Mouse (Mus musculus): ENCODE measurements at regions not wholly inside any gene's neighbourhood (a gene's known extent, or its start where the extent isn't known, plus 50 kb on each side); places are given as distances from the start of the nearest gene placed in this dataset.

DNA sequence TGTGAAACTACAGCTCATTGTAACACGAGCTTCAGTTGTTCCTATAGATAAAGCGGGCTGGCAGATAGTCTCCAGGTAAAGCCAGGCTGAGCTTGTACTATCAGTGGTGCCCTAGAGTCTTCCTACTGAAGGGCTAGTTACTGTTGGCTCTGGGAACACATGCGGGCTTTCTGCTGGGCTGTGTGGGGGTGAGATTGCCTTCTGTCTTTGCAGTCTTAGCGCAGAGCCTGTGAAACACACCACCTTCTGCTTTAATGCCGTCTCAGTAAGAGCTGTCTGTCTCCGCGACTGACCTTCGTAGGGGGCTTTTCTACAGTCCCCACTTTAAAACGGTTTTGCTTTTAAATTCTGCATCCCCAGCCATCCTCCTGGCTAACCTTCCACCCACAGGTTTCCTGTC is 76.7 kb downstream of the Trim29 start:
- Histone ChIP-seq H3K27me3 (ENCODE audit: insufficient read depth, low read length) (peaks cover 60% of the 10 kb centered on the region), H3K9me3 (ENCODE audit: low read length) (no peaks in the 10 kb centered on the region), H3K4me1 (replicated peaks; ENCODE audit: low read depth, low read length) (peaks cover 24% of the 10 kb centered on the region), H3K4me3 (replicated peaks; ENCODE audit: low read length) (no peak overlapping the region), H3K36me3 (ENCODE audit: insufficient read depth, low read length) (no peaks in the 10 kb centered on the region)
- TF ChIP-seq POU5F1 (IDR thresholded peaks at IDR 0.05; ENCODE audit: borderline replicate concordance, low read length) = no peak
- no peak for TF ChIP-seq CTCF (conservative IDR thresholded peaks at IDR 0.05; ENCODE audit: low read length)
- TF ChIP-seq NANOG (IDR thresholded peaks at IDR 0.05; ENCODE audit: borderline replicate concordance, low read length) = no peak

DNA sequence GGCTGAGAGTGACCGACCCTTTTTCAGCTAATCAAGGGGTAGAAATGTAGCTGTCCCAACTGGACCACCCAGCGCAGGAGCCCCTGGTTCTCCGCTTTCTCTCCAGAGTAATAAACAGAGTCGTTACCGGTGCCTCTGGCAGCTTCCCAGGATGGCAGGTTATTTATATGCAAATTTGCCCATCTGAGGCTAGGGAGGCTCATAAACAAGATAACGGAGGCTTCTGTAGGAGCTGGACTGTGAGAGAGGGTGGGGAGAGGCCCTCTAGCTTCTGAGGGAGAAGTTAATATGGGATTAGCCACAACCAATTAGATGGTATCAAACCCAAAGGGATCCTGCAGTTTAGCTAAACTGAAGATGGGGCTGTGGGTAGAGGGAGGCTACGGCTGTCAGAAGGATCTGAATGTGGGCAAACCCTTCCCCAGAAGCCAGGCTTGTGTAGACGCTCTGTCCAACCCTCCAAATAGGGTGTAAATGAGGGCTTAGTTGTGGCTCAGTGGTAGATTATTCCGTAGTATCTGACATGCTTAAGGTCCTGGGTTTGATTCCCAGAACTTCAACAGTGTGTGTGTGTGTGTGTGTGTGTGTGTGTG is 78.9 kb downstream of the Trim29 start:
- TF ChIP-seq NANOG (IDR thresholded peaks at IDR 0.05; ENCODE audit: borderline replicate concordance, low read length) = no peak
- TF ChIP-seq CTCF (conservative IDR thresholded peaks at IDR 0.05; ENCODE audit: low read length) = no peak
- TF ChIP-seq POU5F1 (IDR thresholded peaks at IDR 0.05; ENCODE audit: borderline replicate concordance, low read length) = peak; percentile 17; the same call in 1 of the 2 replicates
- peaks cover 9% of the 10 kb centered on the region; the same call in 1 of the 2 replicates for H3K9me3 ChIP-seq (ENCODE audit: low read length)
- H3K4me1 ChIP-seq (replicated peaks; ENCODE audit: low read depth, low read length) = peaks cover 24% of the 10 kb centered on the region

DNA sequence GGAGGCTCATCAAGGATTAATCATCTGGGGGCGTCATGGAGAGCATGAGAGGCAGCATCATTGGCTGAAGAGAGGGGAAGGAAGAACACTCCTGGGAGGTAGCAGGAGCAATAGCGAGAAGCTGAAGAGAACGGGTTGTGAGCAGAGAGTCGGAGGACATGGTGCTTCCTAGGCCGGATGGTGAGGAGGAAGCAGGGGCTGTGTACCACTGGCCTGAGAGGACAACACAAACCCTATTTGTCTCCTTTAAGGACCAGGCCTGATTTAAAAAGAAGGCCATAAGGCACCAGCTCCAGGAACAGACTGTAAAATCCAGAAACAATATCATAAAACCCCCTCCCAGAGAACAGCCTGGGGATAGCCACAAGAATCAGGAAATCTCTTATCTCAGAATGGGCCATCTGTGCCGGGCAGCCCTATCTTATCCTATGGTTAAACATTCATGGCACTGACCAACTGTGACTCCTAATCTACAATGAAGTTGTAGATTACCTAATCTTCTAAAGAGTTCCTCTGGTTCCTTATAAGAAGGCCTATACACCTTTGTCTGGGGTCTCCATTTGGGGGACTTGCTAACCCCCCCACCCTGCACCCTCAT is 81.9 kb downstream of the Trim29 start:
- peaks cover 13% of the 10 kb centered on the region; the same call in 1 of the 2 replicates for H3K9me3 ChIP-seq (ENCODE audit: low read length)
- H3K27me3 ChIP-seq (ENCODE audit: insufficient read depth, low read length) = peaks cover 30% of the 10 kb centered on the region
- H3K4me1 ChIP-seq (replicated peaks; ENCODE audit: low read depth, low read length) = peaks cover 33% of the 10 kb centered on the region
- TF ChIP-seq POU5F1 (IDR thresholded peaks at IDR 0.05; ENCODE audit: borderline replicate concordance, low read length) (no peak), CTCF (conservative IDR thresholded peaks at IDR 0.05; ENCODE audit: low read length) (no peak), NANOG (IDR thresholded peaks at IDR 0.05; ENCODE audit: borderline replicate concordance, low read length) (no peak)
- H3K4me3 ChIP-seq (replicated peaks; ENCODE audit: low read length) = no peak overlapping the region
- no peaks in the 10 kb centered on the region for H3K36me3 ChIP-seq (ENCODE audit: insufficient read depth, low read length)

More for the DNA sequence above, 78.9 kb downstream of the Trim29 start:
- Histone ChIP-seq H3K4me3 (replicated peaks; ENCODE audit: low read length) (no peak overlapping the region), H3K36me3 (ENCODE audit: insufficient read depth, low read length) (no peaks in the 10 kb centered on the region), H3K27me3 (ENCODE audit: insufficient read depth, low read length) (peaks cover 50% of the 10 kb centered on the region)

DNA sequence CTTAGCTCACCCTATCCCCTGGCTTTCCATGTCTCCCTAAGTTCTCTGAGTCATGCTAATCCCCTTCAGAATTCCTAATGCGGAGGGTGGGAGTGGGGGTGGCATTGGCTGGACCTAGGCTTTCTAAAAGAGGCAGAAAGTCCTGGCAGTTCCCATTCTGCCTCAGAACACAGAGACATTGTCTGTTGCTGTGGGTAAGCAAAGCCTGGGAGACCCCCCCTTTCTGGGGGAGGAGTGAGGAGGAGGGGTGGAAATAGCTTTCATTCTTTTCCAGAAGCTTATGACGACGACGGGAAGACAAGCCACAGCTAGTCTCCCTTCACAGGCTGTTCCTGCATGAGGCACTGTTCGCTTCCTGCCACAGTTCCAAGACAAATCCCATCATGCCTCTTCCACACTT is 83.6 kb downstream of the Trim29 start:
- Histone ChIP-seq H3K4me1 (replicated peaks; ENCODE audit: low read depth, low read length) (peaks cover 29% of the 10 kb centered on the region), H3K36me3 (ENCODE audit: insufficient read depth, low read length) (no peaks in the 10 kb centered on the region), H3K4me3 (replicated peaks; ENCODE audit: low read length) (no peak overlapping the region), H3K9me3 (ENCODE audit: low read length) (peaks cover 14% of the 10 kb centered on the region; the same call in 1 of the 2 replicates), H3K27me3 (ENCODE audit: insufficient read depth, low read length) (peaks cover 25% of the 10 kb centered on the region)
- TF ChIP-seq CTCF (conservative IDR thresholded peaks at IDR 0.05; ENCODE audit: low read length) (no peak), POU5F1 (IDR thresholded peaks at IDR 0.05; ENCODE audit: borderline replicate concordance, low read length) (no peak), NANOG (IDR thresholded peaks at IDR 0.05; ENCODE audit: borderline replicate concordance, low read length) (no peak)

- H3K4me3 ChIP-seq (replicated peaks; ENCODE audit: low read length) = no peak overlapping the region
- TF ChIP-seq NANOG (IDR thresholded peaks at IDR 0.05; ENCODE audit: borderline replicate concordance, low read length) (no peak), POU5F1 (IDR thresholded peaks at IDR 0.05; ENCODE audit: borderline replicate concordance, low read length) (no peak), CTCF (conservative IDR thresholded peaks at IDR 0.05; ENCODE audit: low read length) (no peak)
- H3K4me1 ChIP-seq (replicated peaks; ENCODE audit: low read depth, low read length) = peaks cover 19% of the 10 kb centered on the region
- H3K9me3 ChIP-seq (ENCODE audit: low read length) = peaks cover 14% of the 10 kb centered on the region; the same call in 1 of the 2 replicates
- peaks cover 26% of the 10 kb centered on the region for H3K27me3 ChIP-seq (ENCODE audit: insufficient read depth, low read length)
- no peaks in the 10 kb centered on the region for H3K36me3 ChIP-seq (ENCODE audit: insufficient read depth, low read length)
Observed at GRCm38 (mm10) chr9:43395209-43395608, 84.6 kb downstream of the Trim29 start.

DNA sequence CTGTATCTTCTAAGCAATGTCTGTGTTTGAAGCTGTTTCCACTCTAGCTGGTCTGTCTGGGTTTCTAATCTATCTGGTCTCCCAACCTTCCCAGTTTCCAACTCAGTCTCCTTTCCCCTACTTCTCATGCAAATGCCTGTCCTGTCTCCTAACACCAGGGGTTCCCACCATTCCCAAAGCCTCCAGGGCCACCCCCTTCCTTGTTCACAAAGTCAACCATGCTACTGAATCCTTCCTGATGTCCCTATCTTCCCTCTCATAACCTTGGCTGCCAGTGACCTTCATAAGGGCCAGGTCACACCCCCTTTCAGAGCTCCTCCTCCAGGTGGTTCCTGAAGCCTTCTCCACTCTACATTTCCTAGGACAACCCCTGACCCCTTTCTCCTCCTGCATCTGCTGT is 85.9 kb downstream of the Trim29 start:
- Histone ChIP-seq H3K36me3 (ENCODE audit: insufficient read depth, low read length) (no peaks in the 10 kb centered on the region), H3K4me3 (replicated peaks; ENCODE audit: low read length) (no peak overlapping the region), H3K9me3 (ENCODE audit: low read length) (peaks cover 14% of the 10 kb centered on the region; the same call in 1 of the 2 replicates), H3K4me1 (replicated peaks; ENCODE audit: low read depth, low read length) (peaks cover 17% of the 10 kb centered on the region), H3K27me3 (ENCODE audit: insufficient read depth, low read length) (peaks cover 28% of the 10 kb centered on the region)
- TF ChIP-seq CTCF (conservative IDR thresholded peaks at IDR 0.05; ENCODE audit: low read length) (no peak), POU5F1 (IDR thresholded peaks at IDR 0.05; ENCODE audit: borderline replicate concordance, low read length) (no peak), NANOG (IDR thresholded peaks at IDR 0.05; ENCODE audit: borderline replicate concordance, low read length) (no peak; the same call in 1 of the 2 replicates)

DNA sequence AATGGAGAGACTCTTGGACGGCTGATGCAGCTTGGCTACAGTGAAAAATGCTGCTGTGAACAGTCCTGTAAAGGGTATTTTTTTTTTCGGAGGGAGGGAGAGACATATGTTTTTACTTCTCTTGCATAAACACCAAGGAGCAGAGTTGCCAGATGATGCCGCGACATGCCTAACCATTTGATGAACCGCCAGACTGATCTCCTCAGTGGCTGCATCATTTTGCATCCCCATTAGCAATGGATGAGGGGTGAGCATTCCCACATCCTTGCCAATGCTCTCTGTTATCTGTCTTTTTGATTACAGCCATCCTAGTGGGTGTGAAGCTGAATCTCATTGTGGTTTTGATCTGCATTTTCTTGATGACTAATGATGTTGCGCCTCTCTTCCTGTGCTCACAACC is 97.8 kb downstream of the Trim29 start:
- Histone ChIP-seq H3K4me3 (replicated peaks; ENCODE audit: low read length) (no peak overlapping the region), H3K36me3 (ENCODE audit: insufficient read depth, low read length) (no peaks in the 10 kb centered on the region), H3K4me1 (replicated peaks; ENCODE audit: low read depth, low read length) (no peaks in the 10 kb centered on the region), H3K27me3 (ENCODE audit: insufficient read depth, low read length) (0 out of 2 replicates have a peak, but pooled peaks cover 4% of the 10 kb centered on the region), H3K9me3 (ENCODE audit: low read length) (no peaks in the 10 kb centered on the region)
- TF ChIP-seq POU5F1 (IDR thresholded peaks at IDR 0.05; ENCODE audit: borderline replicate concordance, low read length) (no peak), NANOG (IDR thresholded peaks at IDR 0.05; ENCODE audit: borderline replicate concordance, low read length) (no peak), CTCF (conservative IDR thresholded peaks at IDR 0.05; ENCODE audit: low read length) (no peak)

- Histone ChIP-seq H3K9me3 (ENCODE audit: low read length) (no peaks in the 10 kb centered on the region), H3K27me3 (ENCODE audit: insufficient read depth, low read length) (peaks cover 20% of the 10 kb centered on the region), H3K36me3 (ENCODE audit: insufficient read depth, low read length) (no peaks in the 10 kb centered on the region), H3K4me1 (replicated peaks; ENCODE audit: low read depth, low read length) (no peaks in the 10 kb centered on the region), H3K4me3 (replicated peaks; ENCODE audit: low read length) (no peak overlapping the region)
- TF ChIP-seq POU5F1 (IDR thresholded peaks at IDR 0.05; ENCODE audit: borderline replicate concordance, low read length) (no peak), NANOG (IDR thresholded peaks at IDR 0.05; ENCODE audit: borderline replicate concordance, low read length) (no peak), CTCF (conservative IDR thresholded peaks at IDR 0.05; ENCODE audit: low read length) (no peak)
Observed at GRCm38 (mm10) chr9:43412473-43412872, 101.8 kb downstream of the Trim29 start.
